Mouse (Mus musculus): ENCODE data around the gene Sik1. TPM values are rescaled to one million over a fixed set of nuclear protein-coding genes. Genes with fewer than 3 reads are reported as not detected.

Gene Sik1
- polyA plus RNA-seq, 1 experiment from 2014 or later = 12.6 TPM

GRCm38 (mm10) chr17:31856519-31857160, 1.0 kb upstream of the Sik1 start:
- no peaks in the 10 kb centered on the region for H3K27me3 ChIP-seq (ENCODE audit: control insufficient read depth, insufficient read depth, low read length)
- peak overlapping the region; percentile 93 for H3K4me2 ChIP-seq (ENCODE audit: low read depth, severe bottlenecking)
- H3K9me3 ChIP-seq (ENCODE audit: control insufficient read depth, low read length) = no peaks in the 10 kb centered on the region
- H3K27ac ChIP-seq (replicated peaks; ENCODE audit: low read depth, low read length) = peak overlapping the region; percentile 48; the same call in 1 of the 2 replicates
- peak; percentile 62 for DNase-seq (ENCODE audit: low spot score)
- H3K36me3 ChIP-seq (ENCODE audit: control insufficient read depth, insufficient read depth, low read length) = no peaks in the 10 kb centered on the region
- peak overlapping the region; percentile 8 for H3K9ac ChIP-seq (ENCODE audit: low read length)
- WGBS = 30% methylated on average over 17 of the region's 17 CpGs
- peak overlapping the region; percentile 89 for H3K4me3 ChIP-seq (ENCODE audit: low read depth, low read length)
- H3K4me1 ChIP-seq (ENCODE audit: control insufficient read depth, insufficient read depth, low read length) = peaks cover 16% of the 10 kb centered on the region
- ATAC-seq (ENCODE audit: insufficient number of reproducible peaks, low FRiP score, low TSS enrichment, low read depth) = peak; percentile 44; the same call in 1 of the 2 replicates

- ATAC-seq (ENCODE audit: insufficient number of reproducible peaks, low FRiP score, low TSS enrichment, low read depth) (peak; percentile 61), DNase-seq (ENCODE audit: low spot score) (peak; percentile 61)
- Histone ChIP-seq H3K4me3 (ENCODE audit: low read depth, low read length) (peak overlapping the region; percentile 89), H3K27ac (replicated peaks; ENCODE audit: low read depth, low read length) (no peak overlapping the region; the same call in 1 of the 2 replicates), H3K36me3 (ENCODE audit: control insufficient read depth, insufficient read depth, low read length) (peaks cover 2% of the 10 kb centered on the region; the same call in 1 of the 2 replicates), H3K4me1 (ENCODE audit: control insufficient read depth, insufficient read depth, low read length) (peaks cover 16% of the 10 kb centered on the region), H3K9ac (ENCODE audit: low read length) (peak overlapping the region; percentile 80), H3K27me3 (ENCODE audit: control insufficient read depth, insufficient read depth, low read length) (no peaks in the 10 kb centered on the region), H3K9me3 (ENCODE audit: control insufficient read depth, low read length) (no peaks in the 10 kb centered on the region), H3K4me2 (ENCODE audit: low read depth, severe bottlenecking) (peak overlapping the region; percentile 93)
- 1% methylated on average over 69 of the region's 73 CpGs for WGBS
These were observed 621 bp downstream of the Sik1 start for GRCm38 (mm10) chr17:31854770-31855596.

DNA sequence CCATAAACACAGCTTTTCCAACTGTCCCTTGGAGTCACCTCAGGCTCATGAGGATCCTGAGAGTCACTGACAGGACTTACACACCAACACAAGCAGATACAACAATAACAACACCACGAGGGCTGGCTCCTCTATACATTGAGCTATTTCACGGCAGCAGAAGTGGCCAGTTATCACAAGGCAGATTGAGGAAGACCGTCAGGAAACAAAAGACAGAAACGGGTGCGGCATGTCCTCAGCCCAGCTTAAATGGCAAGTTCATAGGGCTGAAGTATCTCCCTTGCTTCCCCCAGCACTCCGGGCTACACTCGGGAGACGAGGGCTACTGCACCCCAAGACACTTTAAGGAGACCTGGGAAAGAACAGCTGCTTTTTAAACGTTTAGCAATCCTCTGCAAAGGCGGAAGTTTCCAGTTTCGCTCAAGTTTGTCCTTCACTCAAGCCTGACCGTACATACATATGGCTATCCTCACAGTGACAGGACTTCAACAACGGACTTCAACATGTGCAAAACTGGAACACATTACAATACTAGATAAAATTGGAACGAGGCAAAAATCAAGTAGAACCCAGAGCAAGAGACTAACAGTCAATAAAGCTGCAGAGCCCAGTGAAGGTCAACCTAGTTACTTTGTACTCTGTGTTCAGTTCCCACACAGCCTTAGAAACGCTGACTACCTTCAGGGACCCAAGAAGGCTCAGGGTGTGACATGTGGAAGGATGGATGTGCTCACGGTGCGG, 2.0 kb downstream of the Sik1 start:
- no peak overlapping the region for H3K4me3 ChIP-seq (ENCODE audit: low read depth, low read length)
- peaks cover 16% of the 10 kb centered on the region for H3K4me1 ChIP-seq (ENCODE audit: control insufficient read depth, insufficient read depth, low read length)
- WGBS = 75% methylated on average over 17 of the region's 17 CpGs
- no peak overlapping the region for H3K27ac ChIP-seq (replicated peaks; ENCODE audit: low read depth, low read length)
- H3K36me3 ChIP-seq (ENCODE audit: control insufficient read depth, insufficient read depth, low read length) = peaks cover 6% of the 10 kb centered on the region; the same call in 1 of the 2 replicates
- no peak overlapping the region for H3K9ac ChIP-seq (ENCODE audit: low read length)
- no peak for ATAC-seq (ENCODE audit: insufficient number of reproducible peaks, low FRiP score, low TSS enrichment, low read depth)
- DNase-seq (ENCODE audit: low spot score) = no peak
- H3K4me2 ChIP-seq (ENCODE audit: low read depth, severe bottlenecking) = peak overlapping the region; percentile 7; the same call in 1 of the 2 replicates
- no peaks in the 10 kb centered on the region for H3K9me3 ChIP-seq (ENCODE audit: control insufficient read depth, low read length)
- H3K27me3 ChIP-seq (ENCODE audit: control insufficient read depth, insufficient read depth, low read length) = no peaks in the 10 kb centered on the region

DNA sequence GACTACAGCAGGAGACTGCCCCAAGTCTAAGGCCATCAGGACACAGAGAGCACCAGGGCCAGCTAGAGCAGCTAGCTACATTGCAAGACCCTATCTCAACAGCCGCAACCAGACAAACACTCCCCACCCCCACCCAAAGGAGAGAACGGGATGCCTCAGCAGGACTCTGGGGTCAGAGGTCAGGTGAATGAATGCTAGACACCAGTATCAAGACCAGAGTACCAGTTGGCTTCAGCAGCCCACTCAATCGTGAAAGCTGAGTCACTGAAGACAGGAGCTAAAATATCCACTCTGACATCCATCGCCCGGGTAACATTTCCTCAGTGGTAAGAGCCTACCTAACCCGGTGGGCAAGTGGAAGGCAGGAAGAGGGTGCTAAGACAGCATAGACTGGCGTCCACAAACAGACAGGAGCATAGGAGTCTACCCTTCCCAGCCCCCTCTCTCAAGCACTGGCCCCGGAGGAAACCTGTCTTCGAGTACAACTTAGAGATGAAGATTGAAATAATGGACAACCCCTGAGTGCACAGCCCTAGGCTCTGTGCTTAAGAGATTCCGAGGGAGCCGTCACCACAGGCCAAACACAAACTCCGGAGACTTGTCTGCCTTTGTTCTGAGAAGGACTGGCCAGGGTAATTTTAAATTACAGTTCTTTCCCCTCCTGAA, 2.7 kb downstream of the Sik1 start:
- 75% methylated on average over 12 of the region's 12 CpGs for WGBS
- H3K27ac ChIP-seq (replicated peaks; ENCODE audit: low read depth, low read length) = no peak overlapping the region
- H3K27me3 ChIP-seq (ENCODE audit: control insufficient read depth, insufficient read depth, low read length) = no peaks in the 10 kb centered on the region
- DNase-seq (ENCODE audit: low spot score) (no peak), ATAC-seq (ENCODE audit: insufficient number of reproducible peaks, low FRiP score, low TSS enrichment, low read depth) (no peak)
- H3K9me3 ChIP-seq (ENCODE audit: control insufficient read depth, low read length) = no peaks in the 10 kb centered on the region
- H3K4me3 ChIP-seq (ENCODE audit: low read depth, low read length) = no peak overlapping the region
- H3K9ac ChIP-seq (ENCODE audit: low read length) = no peak overlapping the region
- H3K4me1 ChIP-seq (ENCODE audit: control insufficient read depth, insufficient read depth, low read length) = peaks cover 16% of the 10 kb centered on the region
- H3K36me3 ChIP-seq (ENCODE audit: control insufficient read depth, insufficient read depth, low read length) = peaks cover 9% of the 10 kb centered on the region; the same call in 1 of the 2 replicates
- no peak overlapping the region; the same call in 1 of the 2 replicates for H3K4me2 ChIP-seq (ENCODE audit: low read depth, severe bottlenecking)

DNA sequence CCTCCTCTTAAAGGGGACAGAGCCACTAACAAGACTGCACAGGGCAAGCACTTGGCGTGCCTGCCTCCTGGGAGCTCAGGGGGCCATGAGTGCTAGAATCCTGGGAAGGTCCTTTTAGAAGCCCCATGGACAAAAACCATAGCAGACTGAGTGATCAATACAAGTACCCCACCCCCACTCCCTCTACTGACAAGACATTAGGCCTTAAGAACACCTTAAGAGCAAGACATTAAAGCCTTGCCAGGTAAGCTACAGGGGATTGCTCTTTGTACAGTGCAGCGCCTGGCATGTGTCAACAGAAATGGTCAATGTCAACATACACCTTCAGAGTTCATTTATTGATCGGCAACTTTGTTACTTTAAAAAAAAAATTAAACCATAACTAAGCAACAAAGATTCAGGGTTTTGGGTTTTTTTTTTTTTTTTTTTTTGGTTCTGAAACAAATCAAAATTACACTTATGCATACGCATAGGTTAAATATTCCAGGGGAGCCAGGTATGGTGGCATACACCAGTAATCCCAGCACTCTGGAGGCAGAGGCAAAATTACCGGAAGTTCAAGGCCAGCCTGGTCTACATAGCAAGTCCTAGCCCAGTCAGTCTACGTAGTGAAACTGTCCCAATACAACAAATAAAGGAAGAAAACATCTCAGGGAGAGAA, 3.7 kb downstream of the Sik1 start:
- peaks cover 16% of the 10 kb centered on the region; the same call in 1 of the 2 replicates for H3K36me3 ChIP-seq (ENCODE audit: control insufficient read depth, insufficient read depth, low read length)
- H3K27ac ChIP-seq (replicated peaks; ENCODE audit: low read depth, low read length) = no peak overlapping the region
- ATAC-seq (ENCODE audit: insufficient number of reproducible peaks, low FRiP score, low TSS enrichment, low read depth) (no peak), DNase-seq (ENCODE audit: low spot score) (no peak)
- 88% methylated on average over 6 of the region's 6 CpGs for WGBS
- H3K9me3 ChIP-seq (ENCODE audit: control insufficient read depth, low read length) = no peaks in the 10 kb centered on the region
- no peaks in the 10 kb centered on the region for H3K27me3 ChIP-seq (ENCODE audit: control insufficient read depth, insufficient read depth, low read length)
- no peak overlapping the region for H3K9ac ChIP-seq (ENCODE audit: low read length)
- no peak overlapping the region for H3K4me2 ChIP-seq (ENCODE audit: low read depth, severe bottlenecking)
- peaks cover 14% of the 10 kb centered on the region for H3K4me1 ChIP-seq (ENCODE audit: control insufficient read depth, insufficient read depth, low read length)
- H3K4me3 ChIP-seq (ENCODE audit: low read depth, low read length) = no peak overlapping the region

DNA sequence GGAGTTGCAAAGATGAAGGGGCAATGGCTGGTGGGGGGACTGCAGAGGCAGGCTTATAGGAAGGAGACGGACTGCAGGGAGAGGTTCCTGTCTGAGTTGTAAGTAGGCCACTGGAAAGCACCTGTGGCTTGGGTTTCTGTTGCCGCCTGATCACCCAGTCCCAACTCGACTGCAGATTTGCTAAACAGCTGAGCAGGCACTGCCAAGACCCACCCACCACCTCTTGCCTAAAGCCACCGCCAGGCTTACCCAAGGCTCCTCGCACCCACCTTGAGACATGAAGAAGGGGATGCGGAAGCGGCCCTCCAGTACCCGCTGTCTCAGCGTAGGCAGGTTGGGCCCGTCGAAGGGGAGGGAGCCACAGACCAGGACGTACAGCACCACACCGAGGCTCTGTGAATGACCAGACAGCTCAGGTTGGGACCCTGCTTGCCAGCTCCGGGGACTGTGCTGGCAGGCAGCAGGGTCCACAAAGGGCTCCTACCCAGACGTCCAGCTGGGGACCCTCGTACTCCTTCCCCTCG, 5.1 kb downstream of the Sik1 start:
- Histone ChIP-seq H3K9ac (ENCODE audit: low read length) (no peak overlapping the region), H3K27me3 (ENCODE audit: control insufficient read depth, insufficient read depth, low read length) (no peaks in the 10 kb centered on the region), H3K4me2 (ENCODE audit: low read depth, severe bottlenecking) (no peak overlapping the region), H3K27ac (replicated peaks; ENCODE audit: low read depth, low read length) (no peak overlapping the region), H3K36me3 (ENCODE audit: control insufficient read depth, insufficient read depth, low read length) (peaks cover 22% of the 10 kb centered on the region; the same call in 1 of the 2 replicates), H3K4me1 (ENCODE audit: control insufficient read depth, insufficient read depth, low read length) (peaks cover 7% of the 10 kb centered on the region; the same call in 1 of the 2 replicates), H3K9me3 (ENCODE audit: control insufficient read depth, low read length) (no peaks in the 10 kb centered on the region), H3K4me3 (ENCODE audit: low read depth, low read length) (no peak overlapping the region)
- DNase-seq (ENCODE audit: low spot score) (no peak), ATAC-seq (ENCODE audit: insufficient number of reproducible peaks, low FRiP score, low TSS enrichment, low read depth) (no peak)
- WGBS = 95% methylated on average over 17 of the region's 17 CpGs

- peaks cover 28% of the 10 kb centered on the region; the same call in 1 of the 2 replicates for H3K36me3 ChIP-seq (ENCODE audit: control insufficient read depth, insufficient read depth, low read length)
- H3K27ac ChIP-seq (replicated peaks; ENCODE audit: low read depth, low read length) = no peak overlapping the region
- ATAC-seq (ENCODE audit: insufficient number of reproducible peaks, low FRiP score, low TSS enrichment, low read depth) = no peak
- 91% methylated on average over 13 of the region's 13 CpGs for WGBS
- no peaks in the 10 kb centered on the region for H3K9me3 ChIP-seq (ENCODE audit: control insufficient read depth, low read length)
- no peaks in the 10 kb centered on the region for H3K27me3 ChIP-seq (ENCODE audit: control insufficient read depth, insufficient read depth, low read length)
- H3K4me2 ChIP-seq (ENCODE audit: low read depth, severe bottlenecking) = no peak overlapping the region
- no peak for DNase-seq (ENCODE audit: low spot score)
- no peak overlapping the region for H3K9ac ChIP-seq (ENCODE audit: low read length)
- H3K4me1 ChIP-seq (ENCODE audit: control insufficient read depth, insufficient read depth, low read length) = no peaks in the 10 kb centered on the region
- no peak overlapping the region for H3K4me3 ChIP-seq (ENCODE audit: low read depth, low read length)
These were observed 8.6 kb downstream of the Sik1 start for GRCm38 (mm10) chr17:31846970-31847369.
